Mouse (Mus musculus): ENCODE measurements around the gene Prpf6.
A peak's percentile ranks its signal among the peaks of the same experiment; 100 is the strongest.

- peak; percentile 91 for TF ChIP-seq CTCF (conservative IDR thresholded peaks at IDR 0.05; ENCODE audit: low read length)
- no peak for TF ChIP-seq NANOG (IDR thresholded peaks at IDR 0.05; ENCODE audit: borderline replicate concordance, low read length)
Observed at GRCm38 (mm10) chr2:181594946-181595696, 3.5 kb downstream of the Prpf6 start.
